Mouse (Mus musculus): Measurements from ENCODE around the gene Ppp1r7.
"Not testable (repeated sequence)": the region's sequence is repeated elsewhere in the genome, so short reads cannot be mapped to it uniquely, and the experiment has no call there.

Gene Ppp1r7

GRCm38 (mm10) chr1:93342648-93343503 lies at the start of gene Ppp1r7, which contains the start of gene Pask:
TSS of gene Ppp1r7 (plus strand) at chr1:93342854.
TSS of gene Pask (minus strand) at chr1:93343482.
- in situ Hi-C loops (cut with MboI; ENCODE audit: low sequenced_read_pairs) = loop anchor here (10.0 kb wide), 1 partner anchor 152 kb away; no protein-coding TSS in a partner anchor

- in situ Hi-C loops (cut with MboI; ENCODE audit: low sequenced_read_pairs) = not testable (repeated sequence)
These were observed 48.2 kb upstream of the Ppp1r7 start for GRCm38 (mm10) chr1:93294491-93294890.

- in situ Hi-C loops (cut with MboI; ENCODE audit: low sequenced_read_pairs) = no loop called here
These were observed 42.9 kb upstream of the Ppp1r7 start for GRCm38 (mm10) chr1:93299791-93300190.

GRCm38 (mm10) chr1:93300578-93300977 lies 42.1 kb upstream of the Ppp1r7 start:
- in situ Hi-C loops (cut with MboI; ENCODE audit: low sequenced_read_pairs) = no loop called here

GRCm38 (mm10) chr1:93305581-93306337 lies 36.9 kb upstream of the Ppp1r7 start, which contains the start of gene Mterf4:
TSS of gene Mterf4 (minus strand) at chr1:93305915.
- in situ Hi-C loops (cut with MboI; ENCODE audit: low sequenced_read_pairs) = no loop called here

GRCm38 (mm10) chr1:93323973-93324372 lies 18.7 kb upstream of the Ppp1r7 start:
- in situ Hi-C loops (cut with MboI; ENCODE audit: low sequenced_read_pairs) = no loop called here

- in situ Hi-C loops (cut with MboI; ENCODE audit: low sequenced_read_pairs) = no loop called here
These were observed 16.2 kb upstream of the Ppp1r7 start for GRCm38 (mm10) chr1:93326446-93326845.

- in situ Hi-C loops (cut with MboI; ENCODE audit: low sequenced_read_pairs) = no loop called here
These were observed 8.0 kb upstream of the Ppp1r7 start for GRCm38 (mm10) chr1:93334621-93335020.

- in situ Hi-C loops (cut with MboI; ENCODE audit: low sequenced_read_pairs) = loop anchor here (10.0 kb wide), 1 partner anchor 151 kb away; no protein-coding TSS in a partner anchor
These were observed 922 bp downstream of the Ppp1r7 start for GRCm38 (mm10) chr1:93343504-93344047.

GRCm38 (mm10) chr1:93347176-93347575 lies 4.5 kb downstream of the Ppp1r7 start:
- in situ Hi-C loops (cut with MboI; ENCODE audit: low sequenced_read_pairs) = loop anchor here (10.0 kb wide), 1 partner anchor 148 kb away; no protein-coding TSS in a partner anchor

GRCm38 (mm10) chr1:93349701-93350100 lies 7.0 kb downstream of the Ppp1r7 start:
- in situ Hi-C loops (cut with MboI; ENCODE audit: low sequenced_read_pairs) = loop anchor here (10.0 kb wide), 1 partner anchor 145 kb away; no protein-coding TSS in a partner anchor

GRCm38 (mm10) chr1:93352724-93353123 lies 10.1 kb downstream of the Ppp1r7 start:
- in situ Hi-C loops (cut with MboI; ENCODE audit: low sequenced_read_pairs) = no loop called here

GRCm38 (mm10) chr1:93362661-93363060 lies 20.0 kb downstream of the Ppp1r7 start:
- in situ Hi-C loops (cut with MboI; ENCODE audit: low sequenced_read_pairs) = no loop called here

GRCm38 (mm10) chr1:93365641-93366040 lies 23.0 kb downstream of the Ppp1r7 start:
- in situ Hi-C loops (cut with MboI; ENCODE audit: low sequenced_read_pairs) = no loop called here

GRCm38 (mm10) chr1:93373665-93374064 lies 31.0 kb downstream of the Ppp1r7 start, which contains the start of gene Ano7:
TSS of gene Ano7 (plus strand) at chr1:93373930.
- in situ Hi-C loops (cut with MboI; ENCODE audit: low sequenced_read_pairs) = no loop called here

- in situ Hi-C loops (cut with MboI; ENCODE audit: low sequenced_read_pairs) = no loop called here
These were observed 34.7 kb downstream of the Ppp1r7 start for GRCm38 (mm10) chr1:93377307-93377706.

- in situ Hi-C loops (cut with MboI; ENCODE audit: low sequenced_read_pairs) = no loop called here
These were observed 36.5 kb downstream of the Ppp1r7 start for GRCm38 (mm10) chr1:93379117-93379516.

- in situ Hi-C loops (cut with MboI; ENCODE audit: low sequenced_read_pairs) = no loop called here
These were observed 44.5 kb downstream of the Ppp1r7 start for GRCm38 (mm10) chr1:93387198-93387597.

- in situ Hi-C loops (cut with MboI; ENCODE audit: low sequenced_read_pairs) = no loop called here
These were observed 46.3 kb downstream of the Ppp1r7 start for GRCm38 (mm10) chr1:93388906-93389305.

GRCm38 (mm10) chr1:93401191-93402052 lies 58.8 kb downstream of the Ppp1r7 start:
- in situ Hi-C loops (cut with MboI; ENCODE audit: low sequenced_read_pairs) = no loop called here

Data from CH12F3 (cell line).